Mouse (Mus musculus) spleen, adult 2 months (tissue): Measurements from ENCODE around the gene Klc2.

Experiments
- CTCF ChIP-seq: fragments of 200-500 bp; IDR thresholded peaks from 2 replicates; pipeline ENCODE4 v1.5.1; 2011; ENCODE audit warnings: mild to moderate bottlenecking, inconsistent platforms; ENCODE audit not compliant: insufficient read depth, insufficient read length, insufficient replicate concordance; ENCODE audit errors: extremely low read depth
- POLR2A ChIP-seq: fragments of 200-500 bp; IDR thresholded peaks from 2 replicates; pipeline ENCODE4 v1.6.1; 2011; ENCODE audit warnings: low read depth, low read length, inconsistent platforms

DNA sequence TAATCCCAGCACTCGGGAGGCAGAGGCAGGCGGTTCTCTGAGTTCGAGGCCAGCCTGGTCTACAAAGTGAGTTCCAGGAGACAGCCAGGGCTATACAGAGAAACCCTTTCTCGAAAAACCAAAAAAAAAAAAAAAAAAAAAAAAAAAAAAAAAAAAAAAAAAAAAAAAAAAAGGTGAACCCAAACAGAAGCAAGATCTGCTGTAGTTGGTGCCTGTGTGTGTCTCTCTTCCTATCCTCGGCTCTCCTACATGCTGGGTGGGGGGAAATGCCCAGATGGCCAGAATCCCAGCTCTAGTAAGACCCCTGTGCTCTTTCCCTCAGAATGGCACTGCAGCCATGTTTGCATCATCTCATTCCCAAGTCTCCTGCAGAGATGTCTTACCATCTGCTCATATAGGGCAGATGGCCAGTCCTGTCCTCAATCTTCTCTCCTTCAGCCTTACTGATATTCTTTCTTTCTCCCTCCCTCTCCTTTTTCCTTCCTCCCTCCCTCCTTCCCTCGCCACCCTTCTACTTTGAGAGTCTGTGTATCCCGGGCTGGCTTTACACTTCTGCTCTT lies 5.8 kb upstream of the Klc2 start:
- TF ChIP-seq CTCF (no peak), POLR2A (no peak)
